Mouse (Mus musculus): Measurements from ENCODE around the gene Fam92b. TPM values are rescaled to one million over a fixed set of nuclear protein-coding genes. Genes with fewer than 3 reads are reported as not detected.

The Fam92b gene
- polyA plus RNA-seq, 1 experiment from 2014 or later: not detected

- H3K4me1 ChIP-seq (ENCODE audit: control insufficient read depth in 2 of 2, insufficient read depth in 2 of 2, low read length in 2 of 2): peaks cover 33 to 46% of the 10 kb centered on the region in 2 experiments
- H3K9me3 ChIP-seq (ENCODE audit: control insufficient read depth, low read length): no peaks in the 10 kb centered on the region
- H3K27me3 ChIP-seq (ENCODE audit: control insufficient read depth, insufficient read depth, low read length): no peaks in the 10 kb centered on the region
- H3K27ac ChIP-seq (replicated peaks in 1 of 2; ENCODE audit: control insufficient read depth in 1 of 2, insufficient read depth in 1 of 2, low read depth in 2 of 2, low read length in 2 of 2): no peak overlapping the region
- no peak overlapping the region for H3K4me2 ChIP-seq (ENCODE audit: low read length)
- H3K9ac ChIP-seq (ENCODE audit: low read length): no peak overlapping the region
- no peaks in the 10 kb centered on the region for H3K36me3 ChIP-seq (ENCODE audit: control insufficient read depth, insufficient read depth, low read length)
- 75% methylated on average over 6 of the region's 6 CpGs for WGBS
- no peak for ATAC-seq (ENCODE audit: insufficient number of reproducible peaks, insufficient read depth, low FRiP score, low read depth)
- no peak overlapping the region for H3K4me3 ChIP-seq (ENCODE audit: control insufficient read depth in 1 of 2, insufficient read depth in 1 of 2, low read depth in 1 of 2, low read length in 2 of 2)
Measured at GRCm38 (mm10) chr8:120188510-120188909, 11.2 kb upstream of the Fam92b start.

GRCm38 (mm10) chr8:120186454-120186853 lies 9.2 kb upstream of the Fam92b start:
- Histone ChIP-seq H3K27ac (replicated peaks in 1 of 2; ENCODE audit: control insufficient read depth in 1 of 2, insufficient read depth in 1 of 2, low read depth in 2 of 2, low read length in 2 of 2) (no peak overlapping the region), H3K4me1 (ENCODE audit: control insufficient read depth in 2 of 2, insufficient read depth in 2 of 2, low read length in 2 of 2) (peaks cover 28 to 40% of the 10 kb centered on the region in 2 experiments), H3K9ac (ENCODE audit: low read length) (no peak overlapping the region; the same call in 1 of the 2 replicates)

GRCm38 (mm10) chr8:120184850-120185792 lies 7.9 kb upstream of the Fam92b start:
- H3K9me3 ChIP-seq (ENCODE audit: control insufficient read depth, low read length): no peaks in the 10 kb centered on the region
- no peak overlapping the region for H3K4me2 ChIP-seq (ENCODE audit: low read length)
- ATAC-seq (ENCODE audit: insufficient number of reproducible peaks, insufficient read depth, low FRiP score, low read depth): no peak
- 0 out of 2 replicates have a peak, but pooled peaks cover 2% of the 10 kb centered on the region for H3K27me3 ChIP-seq (ENCODE audit: control insufficient read depth, insufficient read depth, low read length)
- 36% methylated on average over 17 of the region's 17 CpGs for WGBS
- H3K4me1 ChIP-seq (ENCODE audit: control insufficient read depth in 2 of 2, insufficient read depth in 2 of 2, low read length in 2 of 2): peaks cover 22 to 32% of the 10 kb centered on the region in 2 experiments
- no peak overlapping the region for H3K9ac ChIP-seq (ENCODE audit: low read length)
- H3K4me3 ChIP-seq (ENCODE audit: control insufficient read depth in 1 of 2, insufficient read depth in 1 of 2, low read depth in 1 of 2, low read length in 2 of 2): no peak overlapping the region
- H3K27ac ChIP-seq (replicated peaks in 1 of 2; ENCODE audit: control insufficient read depth in 1 of 2, insufficient read depth in 1 of 2, low read depth in 2 of 2, low read length in 2 of 2): peak overlapping the region in 1 of 2 experiments; percentile 68
- H3K36me3 ChIP-seq (ENCODE audit: control insufficient read depth, insufficient read depth, low read length): no peaks in the 10 kb centered on the region

More at GRCm38 (mm10) chr8:120186454-120186853, 9.2 kb upstream of the Fam92b start:
- Histone ChIP-seq H3K27me3 (ENCODE audit: control insufficient read depth, insufficient read depth, low read length) (no peaks in the 10 kb centered on the region), H3K9me3 (ENCODE audit: control insufficient read depth, low read length) (no peaks in the 10 kb centered on the region), H3K4me3 (ENCODE audit: control insufficient read depth in 1 of 2, insufficient read depth in 1 of 2, low read depth in 1 of 2, low read length in 2 of 2) (no peak overlapping the region), H3K36me3 (ENCODE audit: control insufficient read depth, insufficient read depth, low read length) (no peaks in the 10 kb centered on the region), H3K4me2 (ENCODE audit: low read length) (no peak overlapping the region)
- WGBS: 52% methylated on average over 8 of the region's 8 CpGs
- no peak for ATAC-seq (ENCODE audit: insufficient number of reproducible peaks, insufficient read depth, low FRiP score, low read depth)

GRCm38 (mm10) chr8:120184366-120184765 lies 7.1 kb upstream of the Fam92b start:
- Histone ChIP-seq H3K4me1 (ENCODE audit: control insufficient read depth in 2 of 2, insufficient read depth in 2 of 2, low read length in 2 of 2) (peaks cover 21 to 28% of the 10 kb centered on the region in 2 experiments), H3K27ac (replicated peaks in 1 of 2; ENCODE audit: control insufficient read depth in 1 of 2, insufficient read depth in 1 of 2, low read depth in 2 of 2, low read length in 2 of 2) (no peak overlapping the region), H3K9ac (ENCODE audit: low read length) (peak overlapping the region; percentile 25; the same call in 1 of the 2 replicates), H3K27me3 (ENCODE audit: control insufficient read depth, insufficient read depth, low read length) (0 out of 2 replicates have a peak, but pooled peaks cover 2% of the 10 kb centered on the region), H3K4me3 (ENCODE audit: control insufficient read depth in 1 of 2, insufficient read depth in 1 of 2, low read depth in 1 of 2, low read length in 2 of 2) (no peak overlapping the region), H3K36me3 (ENCODE audit: control insufficient read depth, insufficient read depth, low read length) (no peaks in the 10 kb centered on the region), H3K9me3 (ENCODE audit: control insufficient read depth, low read length) (no peaks in the 10 kb centered on the region), H3K4me2 (ENCODE audit: low read length) (peak overlapping the region; percentile 11; the same call in 1 of the 2 replicates)
- ATAC-seq (ENCODE audit: insufficient number of reproducible peaks, insufficient read depth, low FRiP score, low read depth): no peak
- 31% methylated on average over 9 of the region's 9 CpGs for WGBS

GRCm38 (mm10) chr8:120181861-120182414 lies 4.7 kb upstream of the Fam92b start:
- Histone ChIP-seq H3K4me1 (ENCODE audit: control insufficient read depth in 2 of 2, insufficient read depth in 2 of 2, low read length in 2 of 2) (peaks cover 28 to 42% of the 10 kb centered on the region in 2 experiments), H3K9ac (ENCODE audit: low read length) (no peak overlapping the region), H3K4me3 (ENCODE audit: control insufficient read depth in 1 of 2, insufficient read depth in 1 of 2, low read depth in 1 of 2, low read length in 2 of 2) (no peak overlapping the region), H3K27me3 (ENCODE audit: control insufficient read depth, insufficient read depth, low read length) (peaks cover 11% of the 10 kb centered on the region), H3K36me3 (ENCODE audit: control insufficient read depth, insufficient read depth, low read length) (no peaks in the 10 kb centered on the region), H3K9me3 (ENCODE audit: control insufficient read depth, low read length) (no peaks in the 10 kb centered on the region), H3K4me2 (ENCODE audit: low read length) (no peak overlapping the region), H3K27ac (replicated peaks in 1 of 2; ENCODE audit: control insufficient read depth in 1 of 2, insufficient read depth in 1 of 2, low read depth in 2 of 2, low read length in 2 of 2) (no peak overlapping the region)
- no peak for ATAC-seq (ENCODE audit: insufficient number of reproducible peaks, insufficient read depth, low FRiP score, low read depth)
- WGBS: 63% methylated on average over 4 of the region's 4 CpGs

GRCm38 (mm10) chr8:120181274-120181673 lies 4.0 kb upstream of the Fam92b start:
- 89% methylated on average over 5 of the region's 5 CpGs for WGBS
- Histone ChIP-seq H3K4me3 (ENCODE audit: control insufficient read depth in 1 of 2, insufficient read depth in 1 of 2, low read depth in 1 of 2, low read length in 2 of 2) (no peak overlapping the region), H3K27me3 (ENCODE audit: control insufficient read depth, insufficient read depth, low read length) (peaks cover 18% of the 10 kb centered on the region), H3K27ac (replicated peaks in 1 of 2; ENCODE audit: control insufficient read depth in 1 of 2, insufficient read depth in 1 of 2, low read depth in 2 of 2, low read length in 2 of 2) (no peak overlapping the region), H3K4me1 (ENCODE audit: control insufficient read depth in 2 of 2, insufficient read depth in 2 of 2, low read length in 2 of 2) (peaks cover 29 to 39% of the 10 kb centered on the region in 2 experiments), H3K9ac (ENCODE audit: low read length) (no peak overlapping the region), H3K36me3 (ENCODE audit: control insufficient read depth, insufficient read depth, low read length) (no peaks in the 10 kb centered on the region), H3K9me3 (ENCODE audit: control insufficient read depth, low read length) (no peaks in the 10 kb centered on the region), H3K4me2 (ENCODE audit: low read length) (no peak overlapping the region)
- ATAC-seq (ENCODE audit: insufficient number of reproducible peaks, insufficient read depth, low FRiP score, low read depth): no peak

GRCm38 (mm10) chr8:120180445-120180970 lies 3.2 kb upstream of the Fam92b start:
- H3K4me2 ChIP-seq (ENCODE audit: low read length): no peak overlapping the region
- H3K9me3 ChIP-seq (ENCODE audit: control insufficient read depth, low read length): no peaks in the 10 kb centered on the region
- no peaks in the 10 kb centered on the region for H3K36me3 ChIP-seq (ENCODE audit: control insufficient read depth, insufficient read depth, low read length)
- no peak overlapping the region for H3K27ac ChIP-seq (replicated peaks in 1 of 2; ENCODE audit: control insufficient read depth in 1 of 2, insufficient read depth in 1 of 2, low read depth in 2 of 2, low read length in 2 of 2)
- WGBS: 65% methylated on average over 7 of the region's 7 CpGs
- no peak overlapping the region for H3K4me3 ChIP-seq (ENCODE audit: control insufficient read depth in 1 of 2, insufficient read depth in 1 of 2, low read depth in 1 of 2, low read length in 2 of 2)
- no peak for ATAC-seq (ENCODE audit: insufficient number of reproducible peaks, insufficient read depth, low FRiP score, low read depth)
- peaks cover 26 to 31% of the 10 kb centered on the region in 2 experiments for H3K4me1 ChIP-seq (ENCODE audit: control insufficient read depth in 2 of 2, insufficient read depth in 2 of 2, low read length in 2 of 2)
- H3K9ac ChIP-seq (ENCODE audit: low read length): no peak overlapping the region
- H3K27me3 ChIP-seq (ENCODE audit: control insufficient read depth, insufficient read depth, low read length): peaks cover 26% of the 10 kb centered on the region
